Mouse (Mus musculus) bone marrow, adult 2 months (tissue): ENCODE measurements at regions not wholly inside any gene's neighbourhood (a gene's known extent, or its start where the extent isn't known, plus 50 kb on each side); places are given as distances from the start of the nearest gene placed in this dataset.

ENCODE experiments used
- CTCF ChIP-seq: fragments of 200-500 bp; IDR thresholded peaks from 2 replicates; pipeline ENCODE4 v1.5.1; 2011; ENCODE audit warnings: low read length, control low read depth; ENCODE audit not compliant: control insufficient read depth, insufficient read depth
- POLR2A ChIP-seq: fragments of 200-500 bp; IDR thresholded peaks from 2 replicates; pipeline ENCODE4 v1.6.1; 2011; ENCODE audit warnings: low read depth, mild to moderate bottlenecking, control low read depth, low read length, borderline replicate concordance; ENCODE audit not compliant: control insufficient read depth

GRCm38 (mm10) chr6:100495131-100495530 lies 175.8 kb downstream of the Shq1 start:
- TF ChIP-seq CTCF, result no peak
- no peak for TF ChIP-seq POLR2A
